Mouse (Mus musculus) T-cell, adult 66 days (primary cell): ENCODE data around the gene Slc23a3. TPM values are rescaled to one million over a fixed set of nuclear protein-coding genes. Genes with fewer than 3 reads are reported as not detected.

Experiments
- total RNA-seq, 2 experiments: library from RNA; stranded (reverse); gene quantifications; 3 replicates in 1 of 2; 4 replicates in 1 of 2; pipeline ENCODE4 v1.2.4; 2023

Gene Slc23a3
- total RNA-seq = 1 to 10 TPM; 3.7 to 6.2 TPM

DNA sequence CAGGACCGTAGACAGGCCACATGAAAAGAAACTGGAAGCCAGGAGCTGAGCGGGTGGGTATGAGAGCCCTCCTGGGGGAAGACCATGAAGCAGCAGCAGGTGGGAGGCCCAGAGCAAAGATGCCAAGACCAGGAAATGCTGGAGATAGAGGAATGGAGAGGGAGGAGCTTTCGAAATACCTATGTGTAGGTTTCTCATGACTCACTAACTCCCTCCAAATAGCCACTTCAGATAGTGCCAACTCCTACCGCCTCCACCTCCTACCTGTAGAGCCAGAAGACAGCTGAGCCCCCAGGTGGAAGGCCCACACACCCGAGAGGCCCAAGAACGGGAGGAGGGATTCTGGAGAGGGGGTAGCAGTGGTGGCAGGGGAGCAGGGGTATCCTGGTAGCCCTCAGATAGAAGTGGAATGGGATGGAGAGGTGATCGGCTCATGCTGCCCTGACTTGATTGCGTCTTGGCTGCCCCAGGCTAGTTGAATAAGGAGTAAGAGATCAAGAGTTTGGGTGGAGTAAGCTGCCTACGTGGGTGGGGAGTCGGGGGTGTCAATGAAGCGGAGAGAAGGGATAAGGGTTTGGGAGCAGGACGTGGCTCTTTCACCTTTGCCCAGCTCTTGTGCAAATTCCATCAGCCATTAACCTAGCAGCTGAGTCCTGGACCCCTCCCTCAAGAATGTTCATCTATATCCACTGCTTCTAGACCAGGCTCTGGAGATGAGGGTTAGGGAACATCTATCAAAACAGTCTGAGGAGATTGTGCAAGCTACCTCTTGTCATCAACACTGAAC lies at the start of gene Slc23a3:
Gene Slc23a3 (minus strand): TSS at position 470 of the 787 bp plus-strand sequence.

GRCm38 (mm10) chr1:75180105-75180590 lies 46.5 kb upstream of the Slc23a3 start, which contains the start of gene Abcb6:
Gene Abcb6 (minus strand): TSS chr1:75180392.

DNA sequence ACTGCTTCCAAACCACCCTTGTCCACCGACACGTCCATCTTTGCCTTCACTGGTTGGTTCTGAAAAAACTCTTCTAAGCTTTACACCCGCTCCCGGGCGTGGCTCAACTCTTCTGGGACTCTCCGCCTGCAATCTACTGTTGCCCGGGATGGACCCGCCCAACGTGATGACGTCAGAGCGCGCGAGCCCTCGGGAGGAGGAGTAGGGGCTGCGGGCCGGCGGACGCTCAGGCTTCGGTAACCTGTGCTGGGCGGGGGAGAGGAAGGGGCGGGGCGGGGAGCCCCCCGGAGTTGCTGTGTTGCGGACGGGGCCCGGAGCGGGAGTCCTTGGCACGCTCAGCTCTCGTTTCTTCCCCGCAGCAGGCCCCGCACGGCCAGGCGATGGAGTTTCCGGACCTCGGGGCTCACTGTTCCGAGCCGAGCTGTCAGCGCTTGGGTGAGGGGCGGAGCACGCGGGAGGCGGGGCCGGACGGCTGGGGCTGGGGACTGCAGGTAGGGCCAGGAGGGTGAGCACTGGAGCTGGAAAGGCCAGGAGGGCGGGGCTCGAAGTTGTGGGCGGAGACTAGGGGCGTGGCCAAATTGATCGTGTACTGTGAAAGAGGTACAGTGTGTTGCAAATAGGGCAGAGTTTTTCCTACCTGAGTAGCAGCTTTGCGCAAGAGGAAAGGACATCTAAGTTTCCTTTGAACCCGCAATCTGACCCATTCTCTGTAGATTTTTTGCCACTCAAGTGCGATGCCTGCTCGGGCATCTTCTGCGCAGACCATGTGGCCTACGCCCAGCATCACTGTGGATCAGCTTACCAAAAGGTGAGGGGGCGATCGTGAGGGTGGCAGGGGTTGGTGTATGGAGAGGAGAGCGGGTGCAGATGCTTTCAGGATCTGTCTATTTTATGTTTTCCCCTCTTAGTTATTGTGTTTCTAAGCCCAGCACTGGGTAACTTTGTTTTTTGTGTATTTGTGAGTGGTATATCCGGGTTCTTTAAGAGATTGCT lies 35.1 kb upstream of the Slc23a3 start, which contains the start of gene Zfand2b:
Gene Zfand2b (plus strand): TSS at position 175 of the 993 bp plus-strand sequence.

GRCm38 (mm10) chr1:75142301-75143261 lies 8.9 kb upstream of the Slc23a3 start, which contains the start of the genes Cnppd1 and Retreg2:
Gene Cnppd1 (minus strand): TSS chr1:75142711.
Gene Retreg2 (plus strand): TSS chr1:75142778.

GRCm38 (mm10) chr1:75124346-75125321 lies 9.1 kb downstream of the Slc23a3 start, which contains the start of gene Nhej1:
Gene Nhej1 (minus strand): TSS chr1:75125200.

Other genes with a start within 250 kb of the Slc23a3 start
- not detected for gene Fev, start 248.5 kb downstream of the Slc23a3 start, total RNA-seq
- gene Cryba2, start 240.7 kb downstream of the Slc23a3 start, total RNA-seq = not detected
- gene Cfap65, start 198.3 kb downstream of the Slc23a3 start, total RNA-seq = not detected
- under 1 TPM; 0.59 to 0.64 TPM for gene Ihh, start 182.2 kb downstream of the Slc23a3 start, total RNA-seq
- gene Nhej1, start 8.7 kb downstream of the Slc23a3 start, total RNA-seq = 1 to 10 TPM; 3.6 to 4.3 TPM
- gene Cnppd1, start 8.8 kb upstream of the Slc23a3 start, total RNA-seq = 100 to 1,000 TPM; 118 to 134 TPM
- 10 to 100 TPM; 85.6 to 90.8 TPM for gene Retreg2, start 8.9 kb upstream of the Slc23a3 start, total RNA-seq
- gene Zfand2b, start 34.8 kb upstream of the Slc23a3 start, total RNA-seq = 10 to 100 TPM; 43.9 to 45.9 TPM
- 1 to 10 TPM; 3.3 to 4.0 TPM for gene Abcb6, start 46.5 kb upstream of the Slc23a3 start, total RNA-seq
- gene Ankzf1, start 58.3 kb upstream of the Slc23a3 start, total RNA-seq = 10 to 100 TPM; 27.4 to 33.6 TPM
- gene Atg9a, start 58.3 kb upstream of the Slc23a3 start, total RNA-seq = 10 to 100 TPM; 36.3 to 39.0 TPM
- 10 to 100 TPM in 1 of 2 experiments, 1 to 10 TPM in 1; 5.7 to 10.9 TPM for gene Glb1l, start 76.9 kb upstream of the Slc23a3 start, total RNA-seq
- 10 to 100 TPM; 83.1 to 89.6 TPM for gene Stk16, start 76.9 kb upstream of the Slc23a3 start, total RNA-seq
- 100 to 1,000 TPM; 198 to 206 TPM for gene Tuba4a, start 86.0 kb upstream of the Slc23a3 start, total RNA-seq
- not detected for gene A630095N17Rik, start 98.2 kb upstream of the Slc23a3 start, total RNA-seq
- 10 to 100 TPM; 39.4 to 43.1 TPM for gene Dnajb2, start 102.5 kb upstream of the Slc23a3 start, total RNA-seq
- under 1 TPM; 0.27 to 0.55 TPM for gene Ptprn, start 130.6 kb upstream of the Slc23a3 start, total RNA-seq
- not detected for gene Resp18, start 144.5 kb upstream of the Slc23a3 start, total RNA-seq
- gene Dnpep, start 184.1 kb upstream of the Slc23a3 start, total RNA-seq = 10 to 100 TPM; 47.0 to 47.1 TPM
- not detected for gene Des, start 226.4 kb upstream of the Slc23a3 start, total RNA-seq
- gene Speg, start 241.4 kb upstream of the Slc23a3 start, total RNA-seq = 1 to 10 TPM in 1 of 2 experiments, under 1 TPM in 1; 0.56 to 2.0 TPM